Mouse (Mus musculus) gastrocnemius, postnatal 14 days (tissue): ENCODE measurements around the gene Tubg2. TPM values are rescaled to one million over a fixed set of nuclear protein-coding genes. Genes with fewer than 3 reads are reported as not detected.
"Not testable (repeated sequence)": the region's sequence is repeated elsewhere in the genome, so short reads cannot be mapped to it uniquely, and the experiment has no call there.

Source experiments
- DNase-seq: peaks from one replicate; pipeline ENCODE4 v3.0.0; 2021; ENCODE audit warnings: mixed read lengths
- intact Hi-C: fragments of 180-260 bp; cut with DNase I; formaldehyde crosslinking; loops from one replicate; pipeline ENCODE4 v1.15.1; 2025; ENCODE audit warnings: low total_unique reads
- total RNA-seq, 2 experiments: library from RNA; stranded (reverse); gene quantifications; 2 replicates each; pipeline ENCODE4 v1.2.3; 2021

Tubg2 gene
- total RNA-seq, 2 experiments from 2014 or later = 3.1 to 4.6 TPM

GRCm38 (mm10) chr11:101134217-101134865 lies 21.4 kb upstream of the Tubg2 start:
- intact Hi-C loops = no loop called here
- no peak for DNase-seq

- DNase-seq = no peak
- intact Hi-C loops = no loop called here
These were observed 18.7 kb upstream of the Tubg2 start for GRCm38 (mm10) chr11:101137000-101137399.

DNA sequence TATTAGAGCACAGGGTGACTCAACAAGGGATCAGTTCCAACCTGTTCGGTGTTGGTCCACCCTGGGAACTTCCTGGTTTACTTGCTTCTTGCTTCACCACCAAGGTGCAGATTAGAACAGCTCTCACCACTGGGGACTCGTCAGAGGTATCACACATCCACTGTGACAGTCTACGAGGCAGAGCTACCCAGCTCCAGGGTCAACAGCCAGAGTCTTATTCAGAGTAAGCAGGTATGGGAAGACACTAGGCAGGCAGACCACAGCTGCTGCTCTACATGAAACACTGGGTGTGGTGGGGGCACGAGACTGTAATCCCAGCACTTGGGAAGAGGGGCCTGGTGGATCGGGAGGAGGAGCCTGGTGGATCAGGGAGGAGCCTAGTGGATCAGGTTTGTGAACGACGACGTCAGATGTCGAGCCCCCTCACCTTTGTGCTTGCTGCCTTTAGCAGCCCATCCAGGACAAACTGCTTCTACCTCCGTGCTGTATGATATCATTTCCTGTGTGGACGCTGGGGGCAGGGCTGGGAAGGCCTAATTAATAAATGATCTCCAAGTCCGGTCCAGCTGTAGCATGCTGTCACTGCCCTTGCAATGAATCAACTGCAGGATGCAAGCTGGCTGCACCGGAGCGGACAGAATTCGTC lies 17.0 kb upstream of the Tubg2 start:
- DNase-seq = no peak
- intact Hi-C loops = no loop called here

DNA sequence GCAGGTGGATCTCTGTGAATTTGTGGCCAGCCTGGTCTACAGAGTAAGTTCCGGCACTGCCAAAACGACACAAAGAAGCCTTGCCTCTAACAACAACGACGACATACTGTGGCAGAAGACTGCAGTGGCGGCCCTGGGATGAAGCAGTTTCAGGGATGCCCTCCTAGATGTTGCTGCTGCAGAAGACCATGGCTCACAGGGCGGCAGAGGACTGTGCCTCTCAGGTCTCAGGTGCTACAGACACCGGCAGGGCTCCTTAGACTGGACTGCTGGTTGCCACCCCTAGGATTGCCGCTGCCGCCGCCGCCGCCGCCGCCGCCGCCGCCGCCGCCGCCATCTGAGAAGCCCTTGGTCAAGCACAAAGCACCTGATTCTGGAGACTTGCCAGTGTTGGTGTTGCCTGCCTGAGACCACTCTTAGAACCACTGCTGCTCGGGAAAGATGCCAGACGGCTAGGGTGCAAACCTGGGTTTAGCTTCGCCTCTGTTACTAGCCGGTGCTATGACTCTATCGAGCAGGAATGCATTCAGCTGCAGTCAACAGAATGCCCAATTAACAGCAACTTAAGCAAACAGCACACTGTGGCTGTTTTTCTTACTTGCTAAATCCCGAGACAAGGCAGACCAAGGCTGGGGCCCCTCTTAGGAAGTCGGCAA lies 15.4 kb upstream of the Tubg2 start:
- DNase-seq = no peak
- intact Hi-C loops = no loop called here

GRCm38 (mm10) chr11:101141088-101141487 lies 14.6 kb upstream of the Tubg2 start:
- DNase-seq = no peak
- intact Hi-C loops = no loop called here

- intact Hi-C loops = no loop called here
- no peak for DNase-seq
These were observed 13.3 kb upstream of the Tubg2 start for GRCm38 (mm10) chr11:101142215-101142967.

- DNase-seq = no peak
- intact Hi-C loops = no loop called here
These were observed 12.1 kb upstream of the Tubg2 start for GRCm38 (mm10) chr11:101143338-101144225.

GRCm38 (mm10) chr11:101146377-101146776 lies 9.3 kb upstream of the Tubg2 start:
- DNase-seq = no peak
- intact Hi-C loops = no loop called here

GRCm38 (mm10) chr11:101148751-101149150 lies 7.0 kb upstream of the Tubg2 start:
- intact Hi-C loops = no loop called here
- DNase-seq = no peak

DNA sequence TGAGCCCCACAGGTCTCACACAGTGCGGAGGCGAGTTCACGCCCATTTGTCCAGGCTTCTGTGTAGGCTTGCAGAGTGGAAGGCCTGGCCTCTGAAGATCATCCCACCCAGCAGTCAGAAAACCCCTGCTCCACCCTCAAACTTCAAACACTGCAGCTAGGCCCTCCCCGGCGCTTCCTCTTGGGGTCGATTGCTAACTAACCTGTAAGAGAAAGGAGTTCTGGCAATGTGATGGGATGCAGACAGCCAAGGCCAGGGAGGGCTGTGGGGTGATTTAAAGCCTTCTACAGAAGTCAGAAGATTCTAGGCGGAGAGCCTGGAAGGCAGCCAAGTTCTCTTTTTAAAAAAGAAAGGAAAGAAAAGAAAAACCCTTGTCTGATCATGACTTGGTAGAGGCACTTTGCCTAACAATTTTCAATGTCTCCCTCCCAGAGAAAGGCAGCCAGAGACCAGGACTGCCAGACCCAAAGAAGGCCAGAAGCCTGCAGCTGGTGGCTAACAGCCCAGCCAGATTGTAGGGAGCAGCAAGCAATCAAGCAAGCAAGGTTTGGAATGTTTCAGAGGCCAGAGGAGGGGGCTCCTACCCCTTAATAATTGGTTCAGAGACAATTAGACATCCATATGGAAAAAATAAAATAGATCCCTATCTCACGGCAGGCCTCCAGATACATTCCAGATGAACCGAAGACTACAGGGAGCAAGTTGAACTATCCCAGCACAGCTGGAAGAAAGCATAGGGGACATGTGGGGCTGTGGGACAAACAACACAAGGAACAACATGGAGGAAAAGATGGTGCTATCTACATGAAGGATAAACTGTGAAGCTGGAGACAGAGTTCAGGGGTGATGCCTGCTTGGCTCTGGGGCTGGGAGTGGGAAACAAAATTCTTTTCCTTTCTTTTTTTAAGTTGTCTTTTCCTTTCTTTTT lies 6.3 kb upstream of the Tubg2 start:
- intact Hi-C loops = no loop called here
- DNase-seq = peak; percentile 56

- intact Hi-C loops = no loop called here
- DNase-seq = no peak
These were observed 4.6 kb upstream of the Tubg2 start for GRCm38 (mm10) chr11:101151063-101151462.

DNA sequence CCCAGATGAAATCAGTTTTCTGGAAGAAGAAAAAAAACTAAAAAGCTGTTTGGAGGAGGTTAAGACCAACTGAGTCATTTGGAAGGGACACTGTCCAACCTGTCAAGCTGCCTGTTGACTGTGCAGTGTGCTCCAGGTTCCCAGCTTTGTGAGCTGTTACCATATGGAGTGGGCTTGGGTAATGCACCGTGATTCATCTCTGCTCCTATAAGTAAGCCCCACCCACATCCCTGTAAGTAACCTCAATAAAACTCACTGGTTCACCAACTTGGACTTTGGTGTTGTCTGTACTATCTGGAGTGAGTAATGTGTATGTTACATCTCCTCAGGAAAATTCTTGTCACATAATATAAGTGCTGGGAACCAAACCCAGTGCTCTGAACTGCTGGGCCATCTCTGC lies 2.9 kb upstream of the Tubg2 start:
- intact Hi-C loops = no loop called here
- no peak for DNase-seq

- DNase-seq = no peak
- intact Hi-C loops = no loop called here
These were observed 1.1 kb upstream of the Tubg2 start for GRCm38 (mm10) chr11:101154648-101155047.

DNA sequence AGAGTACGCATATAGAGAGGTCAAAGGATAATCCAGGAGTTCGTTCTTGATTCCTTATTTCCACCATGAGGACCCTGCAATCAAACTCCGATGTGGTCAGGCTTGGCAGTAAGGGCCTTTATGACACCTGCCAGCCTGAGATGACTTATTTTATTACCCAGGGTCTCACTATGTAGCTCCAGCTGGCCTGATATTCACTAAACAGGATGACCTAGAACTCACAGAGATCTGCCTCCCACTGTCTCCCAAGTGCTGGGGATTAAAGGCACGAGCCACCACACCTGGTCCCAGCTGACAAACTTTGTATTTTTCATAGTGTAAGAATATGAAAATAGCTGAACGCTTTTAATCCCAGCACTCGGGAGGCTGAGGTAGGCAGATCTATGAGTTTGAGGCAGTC lies 556 bp upstream of the Tubg2 start:
- intact Hi-C loops = no loop called here
- no peak for DNase-seq

- intact Hi-C loops, DNase-seq: not testable (repeated sequence)
These were observed 4.4 kb downstream of the Tubg2 start for GRCm38 (mm10) chr11:101160151-101160550.

- intact Hi-C loops = not testable (repeated sequence)
These were observed 5.3 kb downstream of the Tubg2 start for GRCm38 (mm10) chr11:101160981-101161505.

GRCm38 (mm10) chr11:101161551-101161950 lies 5.8 kb downstream of the Tubg2 start:
- no peak for DNase-seq
- intact Hi-C loops = no loop called here

More at GRCm38 (mm10) chr11:101160981-101161505, 5.3 kb downstream of the Tubg2 start:
- DNase-seq = not testable (repeated sequence)

DNA sequence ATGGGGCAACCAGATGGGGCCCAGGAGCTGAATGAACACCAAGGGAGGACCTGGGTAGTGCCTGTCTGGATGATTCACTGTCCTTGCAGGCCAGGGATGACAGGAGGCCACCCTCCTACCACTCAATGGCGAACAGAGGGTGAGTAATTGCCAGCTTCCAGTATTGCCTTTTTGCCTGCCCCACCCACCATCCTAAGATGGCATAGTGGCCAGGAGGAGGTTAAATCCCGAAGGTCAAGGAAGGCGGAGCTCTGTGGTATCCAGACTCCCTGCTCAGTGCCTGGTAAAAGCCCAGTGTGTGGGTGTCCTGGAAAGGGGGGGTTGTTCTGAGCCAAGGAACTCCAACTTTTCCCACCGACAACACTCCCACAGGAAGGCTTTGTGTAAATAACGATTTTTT lies 6.6 kb downstream of the Tubg2 start:
- intact Hi-C loops = no loop called here
- DNase-seq = no peak
